Mouse (Mus musculus) CD4-positive, CD25-positive, alpha-beta regulatory T cell, adult 9 weeks (primary cell): ENCODE results near the gene Sarm1. TPM values are rescaled to one million over a fixed set of nuclear protein-coding genes. Genes with fewer than 3 reads are reported as not detected.

ENCODE experiments used
- polyA plus RNA-seq: library from polyadenylated mRNA; unstranded; fragments of 100-300 nt; shearing (Covaris generic); gene quantifications from one replicate; pipeline ENCODE4 v1.2.1, GENCODE M21; 2017

Sarm1 gene
- 0.77 TPM for polyA plus RNA-seq

GRCm38 (mm10) chr11:78497544-78498522, at the start of gene Sarm1:
Gene Sarm1, minus strand, starts transcription at chr11:78497754.

GRCm38 (mm10) chr11:78536080-78536689, 38.6 kb upstream of the Sarm1 start, which contains the start of the genes Tnfaip1 and Ift20:
Gene Tnfaip1, minus strand, starts transcription at chr11:78536332.
Gene Ift20, plus strand, starts transcription at chr11:78536361.

GRCm38 (mm10) chr11:78512025-78512957, 14.7 kb upstream of the Sarm1 start, which contains the start of the genes Tmem199 and Poldip2:
Gene Tmem199, minus strand, starts transcription at chr11:78512172.
Gene Poldip2, plus strand, starts transcription at chr11:78512193.

GRCm38 (mm10) chr11:78502909-78503650, 5.5 kb upstream of the Sarm1 start, which contains the start of gene Sebox:
Gene Sebox, plus strand, starts transcription at chr11:78503447.

GRCm38 (mm10) chr11:78499004-78499403, 1.4 kb upstream of the Sarm1 start, which contains the start of gene Vtn:
Gene Vtn, plus strand, starts transcription at chr11:78499091.

GRCm38 (mm10) chr11:78465568-78466180, 31.9 kb downstream of the Sarm1 start, which contains the start of gene Slc46a1:
Gene Slc46a1, plus strand, starts transcription at chr11:78465697.

Other genes starting within 250 kb of the Sarm1 start
- gene 2610507B11Rik, start 236.0 kb downstream of the Sarm1 start, polyA plus RNA-seq: 74.7 TPM
- gene BC030499, start 206.9 kb downstream of the Sarm1 start, polyA plus RNA-seq: 0.38 TPM
- gene Spag5, start 196.2 kb downstream of the Sarm1 start, polyA plus RNA-seq: 2.2 TPM
- gene Aldoc, start 174.8 kb downstream of the Sarm1 start, polyA plus RNA-seq: 14.5 TPM
- 136 TPM for gene Pigs, start 169.3 kb downstream of the Sarm1 start, polyA plus RNA-seq
- gene Unc119, start 154.3 kb downstream of the Sarm1 start, polyA plus RNA-seq: 18.6 TPM
- gene Foxn1, start 111.2 kb downstream of the Sarm1 start, polyA plus RNA-seq: not detected
- gene Slc13a2, start 75.5 kb downstream of the Sarm1 start, polyA plus RNA-seq: not detected
- gene Slc46a1, start 32.1 kb downstream of the Sarm1 start, polyA plus RNA-seq: 1.8 TPM
- not detected for gene Vtn, start 1.3 kb upstream of the Sarm1 start, polyA plus RNA-seq
- not detected for gene Sebox, start 5.7 kb upstream of the Sarm1 start, polyA plus RNA-seq
- 55.4 TPM for gene Tmem199, start 14.4 kb upstream of the Sarm1 start, polyA plus RNA-seq
- 26.9 TPM for gene Poldip2, start 14.4 kb upstream of the Sarm1 start, polyA plus RNA-seq
- gene Tnfaip1, start 38.6 kb upstream of the Sarm1 start, polyA plus RNA-seq: 23.0 TPM
- gene Ift20, start 38.6 kb upstream of the Sarm1 start, polyA plus RNA-seq: 130 TPM
- gene Tmem97, start 53.0 kb upstream of the Sarm1 start, polyA plus RNA-seq: 17.2 TPM
- 11.1 TPM for gene Nlk, start 199.6 kb upstream of the Sarm1 start, polyA plus RNA-seq